Mouse (Mus musculus): ENCODE measurements at regions not wholly inside any gene's neighbourhood (a gene's known extent, or its start where the extent isn't known, plus 50 kb on each side); places are given as distances from the start of the nearest gene placed in this dataset.

GRCm38 (mm10) chr2:170266407-170267101 is 118.7 kb upstream of the Zfp217 start:
- Histone ChIP-seq H3K36me3 (ENCODE audit: control insufficient read depth, insufficient read depth, low read length) (no peaks in the 10 kb centered on the region), H3K4me2 (ENCODE audit: low read length) (peak overlapping the region; percentile 45), H3K27ac (ENCODE audit: low read depth) (peak overlapping the region; percentile 69), H3K9me3 (ENCODE audit: control insufficient read depth, low read length) (no peaks in the 10 kb centered on the region), H3K27me3 (replicated peaks; ENCODE audit: control insufficient read depth, insufficient read depth, low read length) (no peaks in the 10 kb centered on the region), H3K4me3 (ENCODE audit: low read depth, low read length) (peak overlapping the region; percentile 18; the same call in 1 of the 2 replicates), H3K9ac (ENCODE audit: low read length) (peak overlapping the region; percentile 8), H3K4me1 (replicated peaks; ENCODE audit: control insufficient read depth, insufficient read depth, low read length) (peaks cover 32% of the 10 kb centered on the region)
- ATAC-seq (replicated peaks; ENCODE audit: low FRiP score, low TSS enrichment, low read depth): no peak; the same call in 1 of the 2 replicates
- WGBS: 17% methylated on average over 16 of the region's 16 CpGs
- DNase-seq (ENCODE audit: low spot score): peak; percentile 62

GRCm38 (mm10) chr2:170263594-170263993 is 115.7 kb upstream of the Zfp217 start:
- Histone ChIP-seq H3K9ac (ENCODE audit: low read length) (no peak overlapping the region), H3K9me3 (ENCODE audit: control insufficient read depth, low read length) (no peaks in the 10 kb centered on the region), H3K36me3 (ENCODE audit: control insufficient read depth, insufficient read depth, low read length) (no peaks in the 10 kb centered on the region), H3K4me3 (ENCODE audit: low read depth, low read length) (no peak overlapping the region), H3K27ac (ENCODE audit: low read depth) (no peak overlapping the region), H3K4me2 (ENCODE audit: low read length) (no peak overlapping the region), H3K4me1 (replicated peaks; ENCODE audit: control insufficient read depth, insufficient read depth, low read length) (peaks cover 19% of the 10 kb centered on the region), H3K27me3 (replicated peaks; ENCODE audit: control insufficient read depth, insufficient read depth, low read length) (no peaks in the 10 kb centered on the region)
- ATAC-seq (replicated peaks; ENCODE audit: low FRiP score, low TSS enrichment, low read depth): no peak
- DNase-seq (ENCODE audit: low spot score): no peak
- 39% methylated on average over 4 of the region's 4 CpGs for WGBS

GRCm38 (mm10) chr2:170261191-170261590 is 113.3 kb upstream of the Zfp217 start:
- no peaks in the 10 kb centered on the region for H3K27me3 ChIP-seq (replicated peaks; ENCODE audit: control insufficient read depth, insufficient read depth, low read length)
- no peak for DNase-seq (ENCODE audit: low spot score)
- H3K9me3 ChIP-seq (ENCODE audit: control insufficient read depth, low read length): 0 out of 2 replicates have a peak, but pooled peaks cover 2% of the 10 kb centered on the region
- H3K4me3 ChIP-seq (ENCODE audit: low read depth, low read length): no peak overlapping the region
- H3K4me2 ChIP-seq (ENCODE audit: low read length): no peak overlapping the region
- H3K27ac ChIP-seq (ENCODE audit: low read depth): no peak overlapping the region
- 89% methylated on average over 2 of the region's 2 CpGs for WGBS
- H3K36me3 ChIP-seq (ENCODE audit: control insufficient read depth, insufficient read depth, low read length): no peaks in the 10 kb centered on the region
- H3K4me1 ChIP-seq (replicated peaks; ENCODE audit: control insufficient read depth, insufficient read depth, low read length): no peaks in the 10 kb centered on the region; the same call in 1 of the 2 replicates
- no peak overlapping the region for H3K9ac ChIP-seq (ENCODE audit: low read length)
- ATAC-seq (replicated peaks; ENCODE audit: low FRiP score, low TSS enrichment, low read depth): no peak

GRCm38 (mm10) chr2:170259662-170260457 is 112.0 kb upstream of the Zfp217 start:
- no peaks in the 10 kb centered on the region for H3K36me3 ChIP-seq (ENCODE audit: control insufficient read depth, insufficient read depth, low read length)
- no peak overlapping the region for H3K4me3 ChIP-seq (ENCODE audit: low read depth, low read length)
- H3K4me1 ChIP-seq (replicated peaks; ENCODE audit: control insufficient read depth, insufficient read depth, low read length): no peaks in the 10 kb centered on the region; the same call in 1 of the 2 replicates
- no peak overlapping the region for H3K4me2 ChIP-seq (ENCODE audit: low read length)
- H3K9ac ChIP-seq (ENCODE audit: low read length): no peak overlapping the region
- no peak overlapping the region for H3K27ac ChIP-seq (ENCODE audit: low read depth)
- ATAC-seq (replicated peaks; ENCODE audit: low FRiP score, low TSS enrichment, low read depth) (no peak), DNase-seq (ENCODE audit: low spot score) (no peak)
- 0 out of 2 replicates have a peak, but pooled peaks cover 2% of the 10 kb centered on the region for H3K9me3 ChIP-seq (ENCODE audit: control insufficient read depth, low read length)
- 91% methylated on average over 10 of the region's 10 CpGs for WGBS
- H3K27me3 ChIP-seq (replicated peaks; ENCODE audit: control insufficient read depth, insufficient read depth, low read length): no peaks in the 10 kb centered on the region

DNA sequence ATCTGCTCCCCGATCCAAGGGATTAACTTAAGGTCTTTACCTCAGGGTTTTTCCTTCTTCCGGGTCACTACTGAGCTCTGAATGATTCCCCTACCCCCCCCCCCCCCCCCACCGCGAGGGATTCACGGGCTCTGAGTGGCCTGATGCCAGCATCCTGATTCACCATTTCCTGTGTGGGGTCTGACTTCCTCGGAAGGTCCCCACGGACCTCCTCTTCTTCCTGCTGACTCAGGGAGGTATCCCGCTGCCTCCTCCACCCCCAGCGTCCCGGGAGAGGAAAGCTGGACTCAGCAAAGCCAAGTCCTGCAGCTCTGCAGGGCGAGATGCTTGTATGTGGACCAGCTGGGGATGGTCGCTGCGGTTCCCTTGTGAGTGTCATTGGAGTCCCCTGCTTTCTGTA is 110.5 kb upstream of the Zfp217 start:
- DNase-seq (ENCODE audit: low spot score) (no peak), ATAC-seq (replicated peaks; ENCODE audit: low FRiP score, low TSS enrichment, low read depth) (no peak)
- H3K36me3 ChIP-seq (ENCODE audit: control insufficient read depth, insufficient read depth, low read length): no peaks in the 10 kb centered on the region
- no peak overlapping the region for H3K9ac ChIP-seq (ENCODE audit: low read length)
- no peak overlapping the region; the same call in 1 of the 2 replicates for H3K27ac ChIP-seq (ENCODE audit: low read depth)
- H3K27me3 ChIP-seq (replicated peaks; ENCODE audit: control insufficient read depth, insufficient read depth, low read length): no peaks in the 10 kb centered on the region
- H3K4me2 ChIP-seq (ENCODE audit: low read length): no peak overlapping the region
- WGBS: 49% methylated on average over 13 of the region's 13 CpGs
- H3K4me1 ChIP-seq (replicated peaks; ENCODE audit: control insufficient read depth, insufficient read depth, low read length): no peaks in the 10 kb centered on the region; the same call in 1 of the 2 replicates
- no peak overlapping the region for H3K4me3 ChIP-seq (ENCODE audit: low read depth, low read length)
- 0 out of 2 replicates have a peak, but pooled peaks cover 2% of the 10 kb centered on the region for H3K9me3 ChIP-seq (ENCODE audit: control insufficient read depth, low read length)

DNA sequence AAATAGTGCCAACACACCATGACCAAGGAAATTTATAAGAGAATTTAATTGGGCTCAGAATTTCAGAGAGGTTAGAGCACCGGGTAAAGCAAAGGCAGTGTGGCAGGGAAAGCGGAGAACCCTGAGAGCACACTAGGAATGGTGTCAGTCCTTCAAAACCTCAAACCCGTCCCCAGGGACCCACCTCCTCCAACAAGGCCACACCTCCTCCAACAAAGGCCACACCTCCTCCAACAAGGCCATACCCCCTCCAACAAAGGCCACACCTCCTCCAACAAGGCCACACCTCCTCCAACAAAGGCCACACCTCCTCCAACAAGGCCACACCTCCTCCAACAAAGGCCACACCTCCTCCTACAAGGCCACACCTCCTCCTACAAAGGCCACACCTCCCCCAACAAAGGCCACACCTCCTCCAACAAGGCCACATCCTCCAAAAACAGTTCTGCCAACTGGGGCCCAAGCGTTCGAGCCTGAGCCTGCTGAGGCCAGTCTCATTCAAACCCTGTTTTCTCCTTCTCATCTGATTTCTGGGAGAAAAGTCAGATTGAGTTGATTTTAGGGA is 109.8 kb upstream of the Zfp217 start:
- Histone ChIP-seq H3K27ac (ENCODE audit: low read depth) (no peak overlapping the region), H3K27me3 (replicated peaks; ENCODE audit: control insufficient read depth, insufficient read depth, low read length) (no peaks in the 10 kb centered on the region), H3K9me3 (ENCODE audit: control insufficient read depth, low read length) (0 out of 2 replicates have a peak, but pooled peaks cover 2% of the 10 kb centered on the region), H3K36me3 (ENCODE audit: control insufficient read depth, insufficient read depth, low read length) (no peaks in the 10 kb centered on the region), H3K4me1 (replicated peaks; ENCODE audit: control insufficient read depth, insufficient read depth, low read length) (no peaks in the 10 kb centered on the region; the same call in 1 of the 2 replicates), H3K9ac (ENCODE audit: low read length) (no peak overlapping the region), H3K4me3 (ENCODE audit: low read depth, low read length) (no peak overlapping the region), H3K4me2 (ENCODE audit: low read length) (no peak overlapping the region)
- 86% methylated on average over 5 of the region's 5 CpGs for WGBS
- DNase-seq (ENCODE audit: low spot score) (no peak), ATAC-seq (replicated peaks; ENCODE audit: low FRiP score, low TSS enrichment, low read depth) (no peak)

- DNase-seq (ENCODE audit: low spot score): no peak
- Histone ChIP-seq H3K9me3 (ENCODE audit: control insufficient read depth, low read length) (0 out of 2 replicates have a peak, but pooled peaks cover 2% of the 10 kb centered on the region), H3K27ac (ENCODE audit: low read depth) (no peak overlapping the region), H3K36me3 (ENCODE audit: control insufficient read depth, insufficient read depth, low read length) (no peaks in the 10 kb centered on the region), H3K27me3 (replicated peaks; ENCODE audit: control insufficient read depth, insufficient read depth, low read length) (no peaks in the 10 kb centered on the region), H3K9ac (ENCODE audit: low read length) (no peak overlapping the region), H3K4me2 (ENCODE audit: low read length) (no peak overlapping the region), H3K4me1 (replicated peaks; ENCODE audit: control insufficient read depth, insufficient read depth, low read length) (no peaks in the 10 kb centered on the region; the same call in 1 of the 2 replicates), H3K4me3 (ENCODE audit: low read depth, low read length) (no peak overlapping the region)
- no peak for ATAC-seq (replicated peaks; ENCODE audit: low FRiP score, low TSS enrichment, low read depth)
- 92% methylated on average over 5 of the region's 5 CpGs for WGBS
These were observed 108.1 kb upstream of the Zfp217 start for GRCm38 (mm10) chr2:170255997-170256396.

GRCm38 (mm10) chr2:170255533-170255932 is 107.6 kb upstream of the Zfp217 start:
- Histone ChIP-seq H3K9me3 (ENCODE audit: control insufficient read depth, low read length) (0 out of 2 replicates have a peak, but pooled peaks cover 2% of the 10 kb centered on the region), H3K4me3 (ENCODE audit: low read depth, low read length) (no peak overlapping the region), H3K4me1 (replicated peaks; ENCODE audit: control insufficient read depth, insufficient read depth, low read length) (no peaks in the 10 kb centered on the region; the same call in 1 of the 2 replicates), H3K27me3 (replicated peaks; ENCODE audit: control insufficient read depth, insufficient read depth, low read length) (no peaks in the 10 kb centered on the region), H3K9ac (ENCODE audit: low read length) (no peak overlapping the region), H3K36me3 (ENCODE audit: control insufficient read depth, insufficient read depth, low read length) (no peaks in the 10 kb centered on the region), H3K27ac (ENCODE audit: low read depth) (no peak overlapping the region), H3K4me2 (ENCODE audit: low read length) (no peak overlapping the region)
- DNase-seq (ENCODE audit: low spot score): no peak
- ATAC-seq (replicated peaks; ENCODE audit: low FRiP score, low TSS enrichment, low read depth): no peak
- 85% methylated on average over 2 of the region's 2 CpGs for WGBS
